Mouse (Mus musculus) megakaryocyte progenitor cell, adult 5-6 weeks (primary cell): Measurements from ENCODE around the gene Gm42742. TPM values are rescaled to one million over a fixed set of nuclear protein-coding genes. Genes with fewer than 3 reads are reported as not detected.

ENCODE experiments used
- total RNA-seq, 2 experiments: library from RNA; stranded (forward) in 1 of 2; stranded (reverse) in 1 of 2; fragments of 157-497, 149-512 nt in 1 of 2; fragments of 200-1000 nt in 1 of 2; gene quantifications; 2 replicates each; pipeline versions ENCODE4 v1.2.3 to v1.2.4; 2015 to 2017

Gm42742 gene
- total RNA-seq, 2 experiments from 2014 or later: 0.21 to 0.69 TPM

Other genes with a start within 250 kb of the Gm42742 start
Only the 30 nearest of the 32 such genes appear.
- gene Ppp4c, start 228.6 kb downstream of the Gm42742 start, total RNA-seq (2015): 209 and 216 TPM in 2 replicates
- gene Ppp4c, start 228.6 kb downstream of the Gm42742 start, total RNA-seq (2017): 113 and 131 TPM in 2 replicates
- gene Fam57b, start 223.4 kb downstream of the Gm42742 start, total RNA-seq (2015): not detected in 2 replicates
- gene Fam57b, start 223.4 kb downstream of the Gm42742 start, total RNA-seq (2017): not detected in 2 replicates
- not detected in 2 replicates for gene 4930451I11Rik, start 189.5 kb downstream of the Gm42742 start, total RNA-seq (2015)
- not detected in 2 replicates for gene 4930451I11Rik, start 189.5 kb downstream of the Gm42742 start, total RNA-seq (2017)
- not detected in 2 replicates for gene Doc2a, start 173.7 kb downstream of the Gm42742 start, total RNA-seq (2015)
- 0.07 TPM in 1 of 2 replicates, not detected in the other for gene Doc2a, start 173.7 kb downstream of the Gm42742 start, total RNA-seq (2017)
- gene Hirip3, start 159.1 kb downstream of the Gm42742 start, total RNA-seq (2015): 21.8 and 27.5 TPM in 2 replicates
- 215 and 246 TPM in 2 replicates for gene Hirip3, start 159.1 kb downstream of the Gm42742 start, total RNA-seq (2017)
- 83.1 and 83.9 TPM in 2 replicates for gene Ino80e, start 158.7 kb downstream of the Gm42742 start, total RNA-seq (2015)
- gene Ino80e, start 158.7 kb downstream of the Gm42742 start, total RNA-seq (2017): 36.3 and 38.5 TPM in 2 replicates
- gene Taok2, start 136.4 kb downstream of the Gm42742 start, total RNA-seq (2015): 16.5 and 19.4 TPM in 2 replicates
- gene Taok2, start 136.4 kb downstream of the Gm42742 start, total RNA-seq (2017): 30.2 and 32.6 TPM in 2 replicates
- gene Tmem219, start 98.2 kb downstream of the Gm42742 start, total RNA-seq (2015): 19.1 and 28.8 TPM in 2 replicates
- gene Tmem219, start 98.2 kb downstream of the Gm42742 start, total RNA-seq (2017): 19.8 and 36.4 TPM in 2 replicates
- 6.6 and 11.5 TPM in 2 replicates for gene Kctd13, start 92.2 kb downstream of the Gm42742 start, total RNA-seq (2015)
- 8.9 and 13.2 TPM in 2 replicates for gene Kctd13, start 92.2 kb downstream of the Gm42742 start, total RNA-seq (2017)
- gene Asphd1, start 71.5 kb downstream of the Gm42742 start, total RNA-seq (2015): not detected in 2 replicates
- not detected in 2 replicates for gene Asphd1, start 71.5 kb downstream of the Gm42742 start, total RNA-seq (2017)
- gene Sez6l2, start 70.5 kb downstream of the Gm42742 start, total RNA-seq (2015): 0.46 and 1.6 TPM in 2 replicates
- 0.34 and 0.37 TPM in 2 replicates for gene Sez6l2, start 70.5 kb downstream of the Gm42742 start, total RNA-seq (2017)
- 41.2 and 42.3 TPM in 2 replicates for gene Cdipt, start 45.2 kb downstream of the Gm42742 start, total RNA-seq (2015)
- 50.1 and 54.7 TPM in 2 replicates for gene Cdipt, start 45.2 kb downstream of the Gm42742 start, total RNA-seq (2017)
- gene Cdiptos, start 45.0 kb downstream of the Gm42742 start, total RNA-seq (2015): 4.3 and 4.9 TPM in 2 replicates
- gene Cdiptos, start 45.0 kb downstream of the Gm42742 start, total RNA-seq (2017): 0.62 and 3.2 TPM in 2 replicates
- gene Mvp, start 6.5 kb downstream of the Gm42742 start, total RNA-seq (2015): 2.2 and 5.1 TPM in 2 replicates
- 17.4 and 19.2 TPM in 2 replicates for gene Mvp, start 6.5 kb downstream of the Gm42742 start, total RNA-seq (2017)
- not detected in 2 replicates for gene Pagr1b, start 4.6 kb downstream of the Gm42742 start, total RNA-seq (2015)
- not detected in 2 replicates for gene Pagr1b, start 4.6 kb downstream of the Gm42742 start, total RNA-seq (2017)
- gene Pagr1a, start 3.7 kb downstream of the Gm42742 start, total RNA-seq (2015): 44.2 and 55.4 TPM in 2 replicates
- gene Pagr1a, start 3.7 kb downstream of the Gm42742 start, total RNA-seq (2017): 39.8 and 48.1 TPM in 2 replicates
- 0.74 and 1.1 TPM in 2 replicates for gene Prrt2, start 114 bp upstream of the Gm42742 start, total RNA-seq (2015)
- 0.44 TPM in 1 of 2 replicates, not detected in the other for gene Prrt2, start 114 bp upstream of the Gm42742 start, total RNA-seq (2017)
- 93.4 and 103 TPM in 2 replicates for gene Maz, start 5.9 kb upstream of the Gm42742 start, total RNA-seq (2015)
- gene Maz, start 5.9 kb upstream of the Gm42742 start, total RNA-seq (2017): 64.2 and 64.5 TPM in 2 replicates
- 76.8 and 89.8 TPM in 2 replicates for gene Kif22, start 21.4 kb upstream of the Gm42742 start, total RNA-seq (2015)
- gene Kif22, start 21.4 kb upstream of the Gm42742 start, total RNA-seq (2017): 67.8 and 84.8 TPM in 2 replicates
- 4.4 and 4.7 TPM in 2 replicates for gene Zg16, start 66.2 kb upstream of the Gm42742 start, total RNA-seq (2015)
- gene Zg16, start 66.2 kb upstream of the Gm42742 start, total RNA-seq (2017): 1.7 and 4.0 TPM in 2 replicates
- 27.4 and 27.5 TPM in 2 replicates for gene AI467606, start 70.3 kb upstream of the Gm42742 start, total RNA-seq (2015)
- 17.5 and 20.6 TPM in 2 replicates for gene AI467606, start 70.3 kb upstream of the Gm42742 start, total RNA-seq (2017)
- 2.0 and 3.5 TPM in 2 replicates for gene Qprt, start 101.1 kb upstream of the Gm42742 start, total RNA-seq (2015)
- 1.1 and 1.9 TPM in 2 replicates for gene Qprt, start 101.1 kb upstream of the Gm42742 start, total RNA-seq (2017)
- gene Spn, start 116.7 kb upstream of the Gm42742 start, total RNA-seq (2015): 86.0 and 93.4 TPM in 2 replicates
- gene Spn, start 116.7 kb upstream of the Gm42742 start, total RNA-seq (2017): 294 and 316 TPM in 2 replicates
- gene Cd2bp2, start 175.0 kb upstream of the Gm42742 start, total RNA-seq (2015): 16.8 and 17.4 TPM in 2 replicates
- gene Cd2bp2, start 175.0 kb upstream of the Gm42742 start, total RNA-seq (2017): 56.0 and 65.7 TPM in 2 replicates
- 12.8 and 13.8 TPM in 2 replicates for gene Tbc1d10b, start 187.4 kb upstream of the Gm42742 start, total RNA-seq (2015)
- 34.0 and 36.0 TPM in 2 replicates for gene Tbc1d10b, start 187.4 kb upstream of the Gm42742 start, total RNA-seq (2017)
- gene Mylpf, start 187.8 kb upstream of the Gm42742 start, total RNA-seq (2015): 7.8 and 10.6 TPM in 2 replicates
- 6.0 and 6.8 TPM in 2 replicates for gene Mylpf, start 187.8 kb upstream of the Gm42742 start, total RNA-seq (2017)
- 6.5 and 9.0 TPM in 2 replicates for gene Zfp553, start 212.0 kb upstream of the Gm42742 start, total RNA-seq (2015)
- gene Zfp553, start 212.0 kb upstream of the Gm42742 start, total RNA-seq (2017): 13.8 and 15.4 TPM in 2 replicates
- gene Sept1, start 212.0 kb upstream of the Gm42742 start, total RNA-seq (2015): 27.0 and 38.6 TPM in 2 replicates
- 21.7 and 35.4 TPM in 2 replicates for gene Sept1, start 212.0 kb upstream of the Gm42742 start, total RNA-seq (2017)
- gene Zfp771, start 223.2 kb upstream of the Gm42742 start, total RNA-seq (2015): 3.4 and 3.5 TPM in 2 replicates
- gene Zfp771, start 223.2 kb upstream of the Gm42742 start, total RNA-seq (2017): 2.7 and 8.0 TPM in 2 replicates
- 92.7 and 106 TPM in 2 replicates for gene Dctpp1, start 239.6 kb upstream of the Gm42742 start, total RNA-seq (2015)
- gene Dctpp1, start 239.6 kb upstream of the Gm42742 start, total RNA-seq (2017): 62.4 and 63.5 TPM in 2 replicates